Mouse (Mus musculus): ENCODE measurements around the gene Tlk1.

GRCm38 (mm10) chr2:70727089-70727488, 98.4 kb downstream of the Tlk1 start:
- TF ChIP-seq CTCF (conservative IDR thresholded peaks at IDR 0.05; ENCODE audit: low read length) (no peak), POU5F1 (IDR thresholded peaks at IDR 0.05; ENCODE audit: borderline replicate concordance, low read length) (no peak), NANOG (IDR thresholded peaks at IDR 0.05; ENCODE audit: borderline replicate concordance, low read length) (no peak)

Measured in E14TG2a.4 (cell line).